ENCODE assay signal across 29 mouse cellular contexts in genomic region chr13:73757362-73757761, GRCm38 (mm10). TPM values are rescaled to one million over a fixed set of nuclear protein-coding genes. Genes with fewer than 3 reads are reported as not detected.
DNase-seq lines count a peak whose midpoint lies in the region; ATAC-seq and TF ChIP-seq lines count a peak whose summit lies in the region.
"Had no signal": no experiment of that assay in that cellular context is flagged by ENCODE, and none has a peak within 500 bp of the region (broad histone marks: within the 10 kb centered on the region; RNA-seq: fewer than 3 reads in every experiment).

No protein-coding gene starts in this region.

- ATAC-seq in heart, embryonic 13.5 days (ENCODE audit: extremely low read depth, insufficient number of reproducible peaks, low FRiP score, low TSS enrichment), result no peak
- no peak for ATAC-seq in heart, postnatal 0 days (ENCODE audit: insufficient read depth, low read depth)
- ATAC-seq in heart, embryonic 11.5 days (replicated peaks; ENCODE audit: insufficient number of reproducible peaks, low FRiP score, low TSS enrichment), result no peak
- no peak for ATAC-seq in liver, embryonic 12.5 days
- ATAC-seq: forebrain, embryonic 14.5 days; forebrain, postnatal 0 days; hindbrain, embryonic 16.5 days; intestine, embryonic 15.5 days had no signal

- H3K27ac ChIP-seq in heart, embryonic 13.5 days (replicated peaks), result peak overlapping the region; percentile 36
- H3K27ac ChIP-seq in heart, postnatal 0 days (ENCODE audit: low read depth), result peak overlapping the region; percentile 73
- no peak overlapping the region for H3K27ac ChIP-seq in heart, embryonic 11.5 days (ENCODE audit: low read depth, low read length)
- H3K27ac ChIP-seq in liver, adult 2 months (replicated peaks; ENCODE audit: insufficient read depth, low read depth, low read length), result peak overlapping the region; percentile 71
- no peak overlapping the region for H3K27ac ChIP-seq in liver, embryonic 12.5 days
- H3K27ac ChIP-seq: embryonic facial prominence, embryonic 12.5 days; embryonic facial prominence, embryonic 15.5 days; gastrocnemius, adult 2 months; hindbrain, embryonic 10.5 days; hindbrain, embryonic 13.5 days; intestine, embryonic 15.5 days had no signal

- no peak overlapping the region for H3K4me3 ChIP-seq in heart, embryonic 13.5 days
- no peak overlapping the region for H3K4me3 ChIP-seq in heart, postnatal 0 days (ENCODE audit: low read depth, low read length)
- no peak overlapping the region for H3K4me3 ChIP-seq in heart, embryonic 11.5 days (ENCODE audit: low read depth, low read length)
- no peak overlapping the region for H3K4me3 ChIP-seq in liver, adult 2 months (ENCODE audit: insufficient read depth, low read depth, low read length)
- no peak overlapping the region for H3K4me3 ChIP-seq in liver, embryonic 12.5 days
- H3K4me3 ChIP-seq: embryonic facial prominence, embryonic 12.5 days; embryonic facial prominence, embryonic 15.5 days; gastrocnemius, adult 2 months; heart, embryonic 10.5 days; hindbrain, embryonic 10.5 days; hindbrain, embryonic 13.5 days; intestine, embryonic 15.5 days had no signal

- no peak for TF ChIP-seq CTCF in heart, postnatal 0 days (IDR thresholded peaks at IDR 0.05; ENCODE audit: low read depth)
- TF ChIP-seq CTCF in liver, adult 2 months (IDR thresholded peaks at IDR 0.05; ENCODE audit: low read depth, low read length), result no peak

- no peak for DNase-seq in heart, adult 8-10 months (ENCODE audit: low spot score)
- no peak for DNase-seq in heart, postnatal 0 days (ENCODE audit: low spot score)
- DNase-seq in liver, adult 2 months (ENCODE audit: extremely low read depth, low read depth, low spot score), result no peak
- DNase-seq in retina, embryonic 14.5 days (ENCODE audit: low spot score), result no peak
- DNase-seq: adrenal gland, adult 2 months; adrenal gland, postnatal 14 days; B cell, adult 2 months; cerebellum, adult 11 months; cerebellum, adult 2 months; cerebellum, adult 9-11 months; cerebellum, postnatal 25 days; forebrain, postnatal 0 days; gastrocnemius, adult 2 months; gastrocnemius, postnatal 14 days; heart, adult 11 months had no signal

- no peaks in the 10 kb centered on the region for H3K36me3 ChIP-seq in heart, embryonic 13.5 days
- H3K36me3 ChIP-seq in heart, postnatal 0 days (replicated peaks; ENCODE audit: control insufficient read depth, insufficient read depth, low read length), result no peaks in the 10 kb centered on the region
- no peaks in the 10 kb centered on the region for H3K36me3 ChIP-seq in heart, embryonic 11.5 days (ENCODE audit: control insufficient read depth, insufficient read depth, low read length)
- no peaks in the 10 kb centered on the region for H3K36me3 ChIP-seq in liver, adult 2 months (ENCODE audit: control insufficient read depth, insufficient read depth, low read length)
- no peaks in the 10 kb centered on the region for H3K36me3 ChIP-seq in liver, embryonic 12.5 days
- H3K36me3 ChIP-seq: embryonic facial prominence, embryonic 12.5 days; embryonic facial prominence, embryonic 15.5 days; G1E; heart, embryonic 10.5 days; hindbrain, embryonic 10.5 days; hindbrain, embryonic 13.5 days; intestine, embryonic 15.5 days had no signal

- H3K79me2 ChIP-seq in liver, adult 2 months (ENCODE audit: control insufficient read depth, insufficient read depth, low read length), result no peaks in the 10 kb centered on the region

- no peaks in the 10 kb centered on the region for H3K9me3 ChIP-seq in heart, embryonic 13.5 days
- no peaks in the 10 kb centered on the region for H3K9me3 ChIP-seq in heart, postnatal 0 days (replicated peaks; ENCODE audit: control insufficient read depth, low read length)
- no peaks in the 10 kb centered on the region for H3K9me3 ChIP-seq in heart, embryonic 11.5 days (replicated peaks; ENCODE audit: control insufficient read depth, low read length)
- H3K9me3 ChIP-seq in liver, embryonic 12.5 days (replicated peaks), result no peaks in the 10 kb centered on the region
- H3K9me3 ChIP-seq: embryonic facial prominence, embryonic 12.5 days; embryonic facial prominence, embryonic 15.5 days; G1E; heart, embryonic 10.5 days; hindbrain, embryonic 10.5 days; hindbrain, embryonic 13.5 days; intestine, embryonic 15.5 days had no signal

- no peak overlapping the region for H3K4me2 ChIP-seq in heart, embryonic 13.5 days
- H3K4me2 ChIP-seq in heart, postnatal 0 days (ENCODE audit: low read depth, low read length), result no peak overlapping the region
- no peak overlapping the region for H3K4me2 ChIP-seq in heart, embryonic 11.5 days
- no peak overlapping the region for H3K4me2 ChIP-seq in liver, embryonic 12.5 days
- H3K4me2 ChIP-seq: embryonic facial prominence, embryonic 12.5 days; embryonic facial prominence, embryonic 15.5 days; hindbrain, embryonic 13.5 days; intestine, embryonic 15.5 days had no signal

- no peak for TF ChIP-seq POLR2A in liver, adult 2 months (IDR thresholded peaks at IDR 0.05; ENCODE audit: extremely low read depth, insufficient read depth, low read length)

- H3K4me1 ChIP-seq in heart, embryonic 13.5 days, result peaks cover 45% of the 10 kb centered on the region
- peaks cover 45% of the 10 kb centered on the region for H3K4me1 ChIP-seq in heart, postnatal 0 days (ENCODE audit: control insufficient read depth, insufficient read depth)
- peaks cover 8% of the 10 kb centered on the region; the same call in 1 of the 2 replicates for H3K4me1 ChIP-seq in heart, embryonic 11.5 days (ENCODE audit: control insufficient read depth, insufficient read depth, low read length)
- peaks cover 26% of the 10 kb centered on the region for H3K4me1 ChIP-seq in liver, adult 2 months (ENCODE audit: control insufficient read depth, insufficient read depth, low read length)
- peaks cover 10% of the 10 kb centered on the region; the same call in 1 of the 2 replicates for H3K4me1 ChIP-seq in liver, embryonic 12.5 days
- H3K4me1 ChIP-seq: embryonic facial prominence, embryonic 15.5 days; hindbrain, embryonic 13.5 days had no signal

- H3K9ac ChIP-seq in heart, embryonic 13.5 days, result no peak overlapping the region
- no peak overlapping the region for H3K9ac ChIP-seq in heart, postnatal 0 days (replicated peaks; ENCODE audit: low read depth, low read length)
- no peak overlapping the region for H3K9ac ChIP-seq in heart, embryonic 11.5 days (ENCODE audit: low read depth, low read length)
- H3K9ac ChIP-seq in liver, adult 2 months (ENCODE audit: low read depth, low read length), result no peak overlapping the region
- H3K9ac ChIP-seq in liver, embryonic 12.5 days, result no peak overlapping the region
- H3K9ac ChIP-seq: embryonic facial prominence, embryonic 12.5 days; embryonic facial prominence, embryonic 15.5 days; forebrain, postnatal 0 days; hindbrain, embryonic 13.5 days; intestine, embryonic 15.5 days had no signal

- no peaks in the 10 kb centered on the region for H3K27me3 ChIP-seq in heart, embryonic 13.5 days (replicated peaks)
- H3K27me3 ChIP-seq in heart, postnatal 0 days (ENCODE audit: control insufficient read depth, insufficient read depth, low read length), result no peaks in the 10 kb centered on the region
- no peaks in the 10 kb centered on the region for H3K27me3 ChIP-seq in heart, embryonic 11.5 days (ENCODE audit: control insufficient read depth, insufficient read depth, low read length)
- no peaks in the 10 kb centered on the region for H3K27me3 ChIP-seq in liver, adult 2 months (ENCODE audit: control insufficient read depth, insufficient read depth, low read length)
- no peaks in the 10 kb centered on the region for H3K27me3 ChIP-seq in liver, embryonic 12.5 days (replicated peaks)
- H3K27me3 ChIP-seq: embryonic facial prominence, embryonic 12.5 days; embryonic facial prominence, embryonic 15.5 days; hindbrain, embryonic 13.5 days; intestine, embryonic 15.5 days had no signal

- TF ChIP-seq EP300 in heart, postnatal 0 days (IDR thresholded peaks at IDR 0.05; ENCODE audit: low read depth), result no peak

RNA-seq across cellular contexts. Expression of gene Slc12a7, which starts 24.5 kb away (rescaled TPM):
- polyA plus RNA-seq in heart, embryonic 13.5 days (2015; fragmentation: Nextera tagmentation; extraction: Ambion mirVana), result 31.6 and 32.1 TPM in 2 replicates
- total RNA-seq in heart, adult 8-10 months (2022), result 100 to 1,000 TPM; 207 to 245 (median 212) TPM
- 79.3 and 94.6 TPM in 2 replicates for total RNA-seq in heart, postnatal 0 days (2014; rRNA removed; ENCODE audit: low replicate concordance)
- polyA plus RNA-seq in heart, postnatal 0 days (2015; fragmentation: Nextera tagmentation; extraction: Ambion mirVana), result 32.7 and 34.4 TPM in 2 replicates
- 32.7 and 40.0 TPM in 2 replicates for polyA plus RNA-seq in heart, embryonic 11.5 days (2014; fragmentation: Nextera tagmentation; extraction: Ambion mirVana)
- 38.0 and 48.6 TPM in 2 replicates for total RNA-seq in liver, adult 2 months (2014; rRNA removed)
- 69.9 and 91.0 TPM in 2 replicates for polyA plus RNA-seq in liver, adult 2 months (2012; rRNA removed)
- 10.8 and 11.1 TPM in 2 replicates for polyA plus RNA-seq in liver, embryonic 12.5 days (2016; fragmentation: Nextera tagmentation; extraction: Ambion mirVana)

RNA-seq across cellular contexts. Expression of gene Slc6a19, which starts 52.7 kb away (rescaled TPM):
- polyA plus RNA-seq in heart, embryonic 13.5 days (2015; fragmentation: Nextera tagmentation; extraction: Ambion mirVana), result not detected in 2 replicates
- not detected for total RNA-seq in heart, adult 8-10 months (2022)
- total RNA-seq in heart, postnatal 0 days (2014; rRNA removed; ENCODE audit: low replicate concordance), result 0.35 TPM in 1 of 2 replicates, not detected in the other
- polyA plus RNA-seq in heart, postnatal 0 days (2015; fragmentation: Nextera tagmentation; extraction: Ambion mirVana), result not detected in 2 replicates
- polyA plus RNA-seq in heart, embryonic 11.5 days (2014; fragmentation: Nextera tagmentation; extraction: Ambion mirVana), result not detected in 2 replicates
- 0.13 and 0.28 TPM in 2 replicates for total RNA-seq in liver, adult 2 months (2014; rRNA removed)
- polyA plus RNA-seq in liver, adult 2 months (2012; rRNA removed), result 0.31 and 0.33 TPM in 2 replicates
- 0.45 and 0.47 TPM in 2 replicates for polyA plus RNA-seq in liver, embryonic 12.5 days (2016; fragmentation: Nextera tagmentation; extraction: Ambion mirVana)
- total RNA-seq: gastrocnemius, adult 2 months; heart, postnatal 25 days had no signal
- polyA plus RNA-seq: forebrain, embryonic 11.5 days; G1E had no signal

Comparison
In these comparisons a context has a peak if more than half of its experiments do, and no peak if none do; other contexts are left out.
1. H3K27ac ChIP-seq: peak in heart, embryonic 13.5 days (single experiment), heart, postnatal 0 days (single experiment) and liver, adult 2 months (single experiment); none in heart, embryonic 11.5 days (single experiment) and liver, embryonic 12.5 days (single experiment).